Mouse (Mus musculus) kidney, adult 9 months (tissue): ENCODE results near the gene Ppil2.

Experiments used
- DNase-seq: peaks from one replicate; pipeline ENCODE4 v3.0.0; 2022

Gene Ppil2

DNA sequence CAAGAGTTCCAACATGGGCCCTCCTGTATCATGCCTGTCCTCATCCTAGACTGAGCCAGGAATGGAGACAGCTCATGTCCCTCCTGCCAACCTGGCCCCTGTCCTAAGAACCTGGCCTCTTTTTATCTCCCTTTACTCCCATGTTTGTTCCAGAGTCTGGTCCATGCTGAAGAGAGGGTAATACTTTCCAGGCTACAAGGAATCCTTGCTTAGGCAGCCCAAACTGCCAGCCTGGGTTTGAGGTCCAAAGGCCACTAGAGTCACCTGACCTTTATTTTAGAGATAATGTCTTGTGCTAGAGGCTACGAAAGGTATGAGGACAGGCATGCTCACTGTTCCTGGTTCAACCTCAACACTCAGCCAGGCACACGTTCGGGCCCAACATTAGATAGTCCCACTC lies 14.1 kb downstream of the Ppil2 start:
- DNase-seq: peak; percentile 22

GRCm38 (mm10) chr16:17088346-17088745 lies 22.7 kb downstream of the Ppil2 start:
- no peak for DNase-seq

DNA sequence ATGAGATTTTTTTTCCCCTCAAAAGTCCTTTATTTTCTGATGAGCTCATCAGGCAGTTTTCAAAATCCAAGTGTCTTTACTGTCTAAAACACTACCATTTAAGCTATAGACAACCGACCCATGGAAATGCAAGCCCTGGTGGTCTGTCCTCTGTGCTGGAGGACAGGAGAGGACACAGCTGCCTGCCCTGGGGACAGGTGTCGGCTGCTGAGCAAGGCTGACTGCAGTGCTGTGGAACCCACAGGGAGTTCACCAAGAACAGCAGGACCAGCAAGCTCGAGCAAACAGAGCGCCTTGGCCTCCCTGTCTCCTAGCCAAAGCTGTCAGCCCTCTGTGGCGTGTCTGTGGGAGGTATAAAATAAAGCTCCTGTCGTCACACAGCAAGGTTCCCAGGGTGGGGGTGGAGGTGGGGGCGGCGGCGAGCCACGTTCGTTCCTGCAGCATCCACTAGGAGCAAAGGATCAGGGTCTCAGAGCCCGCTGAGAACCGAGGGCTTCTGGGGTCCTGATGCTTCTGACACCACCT lies 24.3 kb downstream of the Ppil2 start:
- DNase-seq: no peak

GRCm38 (mm10) chr16:17086241-17086640 lies 24.8 kb downstream of the Ppil2 start:
- DNase-seq: no peak

DNA sequence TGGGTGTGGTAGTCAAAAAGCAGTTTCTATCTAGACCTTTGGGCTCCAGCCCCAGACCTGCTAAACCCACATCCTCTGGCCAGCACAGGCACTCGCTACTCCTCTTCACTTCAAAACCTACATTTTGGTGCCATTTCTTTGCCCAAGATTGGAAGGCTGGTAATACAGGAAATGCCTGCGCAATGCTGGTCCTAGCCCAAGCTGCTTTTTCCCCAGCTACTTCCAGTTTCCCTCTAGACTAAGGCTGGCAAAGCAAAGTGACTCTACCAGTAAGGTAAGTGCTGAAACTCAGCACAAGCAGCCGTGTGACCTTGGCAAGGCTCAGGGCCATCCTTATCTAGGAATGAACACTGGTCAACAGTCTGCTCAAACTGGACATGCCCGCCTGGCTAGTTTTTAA lies 25.4 kb downstream of the Ppil2 start:
- DNase-seq: peak; percentile 29

GRCm38 (mm10) chr16:17082121-17082792 lies 28.8 kb downstream of the Ppil2 start:
- DNase-seq: peak; percentile 19

- DNase-seq: no peak
Observed at GRCm38 (mm10) chr16:17078101-17078500, 33.0 kb downstream of the Ppil2 start.

DNA sequence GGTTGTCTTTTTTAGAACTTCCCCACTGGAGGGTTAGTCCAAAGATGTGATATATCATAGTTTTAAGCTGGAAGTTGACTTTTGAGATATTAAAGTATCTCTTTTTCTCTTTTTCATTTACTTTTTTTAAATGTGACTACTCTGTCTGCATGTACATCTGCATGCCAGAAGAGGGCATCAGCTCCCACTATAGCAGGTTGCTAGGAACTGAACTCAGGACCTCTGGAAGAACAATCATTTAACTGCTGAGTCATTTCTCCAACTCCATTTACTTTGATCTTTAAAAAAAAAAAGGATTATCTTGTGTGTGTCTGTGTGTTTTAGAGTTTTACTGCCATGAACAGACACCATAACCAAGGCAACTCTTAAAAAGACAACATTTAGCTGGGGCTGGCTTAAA lies 34.2 kb downstream of the Ppil2 start:
- DNase-seq: no peak

GRCm38 (mm10) chr16:17076301-17076700 lies 34.8 kb downstream of the Ppil2 start:
- DNase-seq: no peak

- no peak for DNase-seq
Observed at GRCm38 (mm10) chr16:17073000-17073399, 38.1 kb downstream of the Ppil2 start.

GRCm38 (mm10) chr16:17070716-17071115 lies 40.3 kb downstream of the Ppil2 start:
- DNase-seq: no peak

DNA sequence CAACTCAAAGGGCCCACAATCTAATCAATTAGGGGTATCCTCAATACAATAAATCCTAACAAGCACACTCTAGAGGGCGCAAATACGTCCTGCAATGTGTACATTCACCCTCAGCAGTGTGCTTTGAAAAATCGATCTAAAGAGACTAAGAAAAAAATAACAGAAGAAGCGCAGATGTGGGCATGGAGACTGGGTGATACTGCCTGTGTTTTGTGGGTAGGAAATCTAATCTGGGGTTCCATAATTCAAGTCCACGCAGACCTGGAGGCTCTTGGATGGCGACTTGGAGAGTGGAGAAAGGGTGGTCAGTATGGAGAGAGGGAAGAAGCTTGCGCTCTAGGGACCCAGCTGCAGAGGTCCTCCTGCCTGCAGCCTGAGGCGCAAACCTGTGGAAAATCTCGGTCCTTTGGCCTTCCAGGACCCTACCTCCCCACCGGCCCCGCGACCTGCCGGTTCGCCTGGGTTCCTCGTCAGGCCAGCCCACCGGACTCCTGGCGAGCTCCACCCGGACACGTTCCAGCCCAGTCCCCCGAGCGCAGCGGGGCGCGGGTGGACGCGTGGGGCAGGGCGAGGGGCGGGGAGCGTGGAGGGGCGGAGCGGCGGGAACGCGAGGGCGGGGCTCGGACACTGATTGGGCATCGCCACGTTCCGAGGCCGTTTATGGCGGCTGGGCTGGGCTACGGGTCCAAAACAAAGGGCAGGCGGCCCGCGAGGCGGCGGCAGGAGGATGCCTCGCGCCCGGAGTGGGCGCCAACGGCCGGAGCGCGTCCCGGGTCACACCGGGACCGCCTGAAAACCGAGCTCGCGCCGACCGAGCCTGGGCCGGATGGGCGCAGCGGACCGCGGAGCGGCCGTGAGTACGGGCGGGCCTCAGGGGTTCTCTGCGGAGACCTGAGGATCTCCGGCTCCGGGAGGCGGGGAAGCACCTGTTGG lies 41.3 kb downstream of the Ppil2 start, which contains the start of gene Ypel1:
Ypel1 (plus strand) TSS at position 186 of the 933 bp plus-strand sequence.
- peak; percentile 81 for DNase-seq

DNA sequence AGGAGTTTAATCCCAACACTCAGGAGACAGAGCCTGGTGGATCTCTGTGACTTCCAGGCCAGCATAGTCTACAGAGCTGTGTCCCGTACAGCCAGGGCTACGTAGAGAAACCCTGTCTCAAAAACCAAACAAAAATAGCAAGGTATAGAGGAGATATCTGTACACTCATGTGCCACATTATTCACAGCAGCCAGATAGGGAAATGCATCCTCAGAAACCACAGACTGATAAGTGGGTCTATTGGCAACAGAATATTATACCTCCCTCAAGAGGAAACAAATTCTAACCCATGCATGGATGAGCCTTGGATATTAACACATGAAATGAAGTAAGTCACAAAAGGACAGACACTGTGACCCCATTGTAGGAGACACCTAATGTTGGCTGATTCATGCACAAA lies 43.5 kb downstream of the Ppil2 start:
- no peak for DNase-seq

GRCm38 (mm10) chr16:17062338-17062737 lies 48.7 kb downstream of the Ppil2 start:
- no peak for DNase-seq

DNA sequence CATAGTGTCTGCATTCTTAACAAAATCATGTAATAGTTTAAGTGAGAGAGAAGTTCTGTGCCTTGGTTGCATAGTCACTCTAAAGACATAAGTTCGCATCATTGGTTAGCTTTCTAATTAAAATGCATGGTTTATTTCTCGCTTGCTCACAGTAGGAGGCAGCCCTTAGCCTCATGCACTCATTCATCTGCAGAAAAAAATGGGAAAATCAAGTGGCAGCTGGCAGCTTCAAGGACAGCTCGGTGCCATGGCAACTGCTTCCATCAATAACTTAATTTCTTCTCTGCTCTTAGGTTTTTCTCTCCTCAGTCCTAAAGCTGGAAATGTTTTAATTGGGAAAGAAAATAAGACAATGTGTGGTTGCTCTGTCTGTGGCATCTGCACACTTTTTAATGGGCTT lies 55.5 kb downstream of the Ppil2 start:
- DNase-seq: no peak

- no peak for DNase-seq
Observed at GRCm38 (mm10) chr16:17053903-17054302, 57.2 kb downstream of the Ppil2 start.

DNA sequence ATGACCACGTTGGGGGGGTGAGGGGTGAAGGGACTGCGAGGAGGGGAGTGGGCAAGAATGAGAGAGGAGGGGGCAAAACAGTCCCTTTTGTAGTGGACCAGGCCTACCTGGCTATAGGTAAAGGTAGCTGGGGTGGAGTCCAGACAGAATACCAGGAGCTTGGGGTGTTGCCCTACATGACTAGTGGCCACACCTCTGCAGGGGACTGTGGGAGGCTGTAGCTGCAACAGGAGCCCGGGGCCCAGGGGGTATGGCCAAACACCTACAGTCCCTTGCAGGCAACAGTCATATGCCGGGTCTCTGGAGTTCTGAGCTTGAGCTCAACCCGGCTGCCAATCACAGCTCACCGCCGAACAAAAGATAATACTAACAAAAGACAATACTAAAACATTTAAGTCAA lies 59.0 kb downstream of the Ppil2 start:
- DNase-seq: no peak

GRCm38 (mm10) chr16:17049886-17050285 lies 61.2 kb downstream of the Ppil2 start:
- no peak for DNase-seq

DNA sequence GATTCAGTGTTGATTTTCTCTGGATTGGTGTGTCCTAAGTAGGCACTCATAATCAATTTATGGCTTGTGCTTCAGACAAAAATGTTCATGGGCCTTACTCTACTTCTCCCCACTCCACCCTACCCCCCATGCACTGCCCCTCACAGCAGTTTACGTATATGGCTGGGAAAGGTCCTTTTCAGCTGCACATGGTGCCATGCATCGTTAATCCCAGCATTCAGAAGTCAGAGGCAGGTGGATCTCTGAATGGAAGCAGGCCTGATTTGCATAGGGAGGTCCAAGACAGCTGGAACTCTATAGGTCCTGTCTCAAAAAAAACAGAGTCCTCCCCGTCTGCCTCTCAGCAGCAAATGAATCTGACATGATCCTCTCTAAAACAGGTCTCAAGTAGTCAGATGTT lies 65.8 kb downstream of the Ppil2 start:
- DNase-seq: no peak

DNA sequence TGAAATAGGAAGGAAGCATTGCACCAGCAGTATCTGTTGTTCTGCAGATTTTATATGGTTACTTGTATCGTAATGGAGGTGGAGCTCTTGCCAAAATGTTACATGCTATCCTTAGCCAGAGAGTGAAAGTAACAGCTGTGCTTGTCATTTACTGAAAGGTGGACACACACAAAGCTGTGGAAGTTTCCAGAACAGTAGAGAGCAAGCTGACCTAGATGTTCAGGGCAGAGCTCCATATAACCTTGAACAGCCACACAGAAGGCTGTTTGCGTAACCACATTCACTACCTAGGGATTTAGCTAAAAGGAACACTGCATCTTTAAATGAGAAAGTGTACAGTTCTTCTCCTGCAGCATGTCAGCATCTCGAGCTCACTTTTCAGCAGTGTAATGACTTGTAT lies 66.7 kb downstream of the Ppil2 start:
- peak; percentile 11 for DNase-seq

- no peak for DNase-seq
Observed at GRCm38 (mm10) chr16:17041417-17041816, 69.6 kb downstream of the Ppil2 start.

GRCm38 (mm10) chr16:17040716-17041115 lies 70.3 kb downstream of the Ppil2 start:
- no peak for DNase-seq
